Mouse (Mus musculus) neural tube, embryonic 12.5 days (tissue): ENCODE measurements around the gene Rexo4. TPM values are rescaled to one million over a fixed set of nuclear protein-coding genes. Genes with fewer than 3 reads are reported as not detected.

Experiments
- ATAC-seq: fragments of 200-750 bp; cut with Nextera tagmentation; 2 replicates; pipeline ENCODE4 v1.8.0; 2017; ENCODE audit warnings: low read depth, mild to moderate bottlenecking, moderate TSS enrichment, moderate library complexity; ENCODE audit not compliant: low FRiP score
- H3K27ac ChIP-seq: fragments of 300-500 bp; sonication (generic); 2 replicates; pipeline ENCODE4 v1.5.1; 2016
- H3K27me3 ChIP-seq: fragments of 300-500 bp; sonication (generic); replicated peaks from 2 replicates; pipeline ENCODE4 v1.6.1; 2016; ENCODE audit warnings: mild to moderate bottlenecking
- H3K36me3 ChIP-seq: fragments of 300-500 bp; sonication (generic); 2 replicates; pipeline ENCODE4 v1.6.1; 2016; ENCODE audit warnings: mild to moderate bottlenecking
- H3K4me1 ChIP-seq: fragments of 300-500 bp; sonication (generic); 2 replicates; pipeline ENCODE4 v1.6.1; 2016
- H3K4me2 ChIP-seq: fragments of 300-500 bp; sonication (generic); replicated peaks from 2 replicates; pipeline ENCODE4 v1.6.1; 2016; ENCODE audit warnings: mild to moderate bottlenecking
- H3K4me3 ChIP-seq: fragments of 300-500 bp; sonication (generic); 2 replicates; pipeline ENCODE4 v1.5.1; 2016
- H3K9ac ChIP-seq: fragments of 300-500 bp; sonication (generic); 2 replicates; pipeline ENCODE4 v1.6.1; 2016; ENCODE audit warnings: mild to moderate bottlenecking
- H3K9me3 ChIP-seq: fragments of 300-500 bp; sonication (generic); 2 replicates; pipeline ENCODE4 v1.6.1; 2016; ENCODE audit warnings: mild to moderate bottlenecking
- WGBS: fragments of 180-500 bp; shearing (Covaris S2); methylation state at CpG from one replicate; pipeline ENCODE4 v1.1.7; 2016; 5-methylcytosine and 5-hydroxymethylcytosine counted together
- polyA plus RNA-seq: library from polyadenylated mRNA; unstranded; fragments of >200 nt; fragmentation: Nextera tagmentation; extraction: Ambion mirVana; gene quantifications from 2 replicates; pipeline ENCODE4 v1.2.1, GENCODE M21; 2016

Rexo4 gene
- polyA plus RNA-seq, 1 experiment from 2014 or later = 41.1 TPM

DNA sequence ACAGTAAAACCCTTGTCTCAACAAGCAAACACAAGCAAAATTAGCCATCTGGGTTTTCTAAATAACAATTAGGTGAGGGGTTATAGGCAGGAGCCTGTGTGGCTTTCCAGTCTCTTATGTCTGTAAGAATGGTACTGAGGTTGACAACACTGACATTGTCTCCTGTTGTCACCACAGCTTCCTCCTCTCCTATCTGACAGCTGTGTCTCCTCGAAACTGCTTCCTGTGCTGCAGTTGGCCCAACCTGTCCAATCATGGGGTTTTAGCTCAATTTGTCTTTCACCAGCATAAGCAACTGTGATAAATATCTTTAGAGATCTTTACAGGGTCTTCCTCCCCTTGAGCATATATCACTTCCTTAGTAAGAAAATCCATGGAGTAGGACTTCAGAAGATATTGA is 27.8 kb downstream of the Rexo4 start:
- no peak overlapping the region for H3K4me2 ChIP-seq
- no peaks in the 10 kb centered on the region for H3K9me3 ChIP-seq
- H3K4me1 ChIP-seq = peaks cover 12% of the 10 kb centered on the region
- H3K36me3 ChIP-seq = no peaks in the 10 kb centered on the region
- H3K4me3 ChIP-seq = no peak overlapping the region
- ATAC-seq = no peak
- WGBS = 75% methylated on average over 1 of the region's 1 CpGs
- H3K27ac ChIP-seq = no peak overlapping the region
- H3K27me3 ChIP-seq = no peaks in the 10 kb centered on the region
- no peak overlapping the region for H3K9ac ChIP-seq

- H3K36me3 ChIP-seq = peaks cover 8% of the 10 kb centered on the region; the same call in 1 of the 2 replicates
- H3K4me2 ChIP-seq = no peak overlapping the region
- peaks cover 20% of the 10 kb centered on the region for H3K4me1 ChIP-seq
- no peaks in the 10 kb centered on the region for H3K9me3 ChIP-seq
- H3K27me3 ChIP-seq = no peaks in the 10 kb centered on the region
- no peak overlapping the region for H3K27ac ChIP-seq
- WGBS = 91% methylated on average over 2 of the region's 2 CpGs
- no peak overlapping the region for H3K9ac ChIP-seq
- no peak overlapping the region for H3K4me3 ChIP-seq
- no peak for ATAC-seq
Measured at GRCm38 (mm10) chr2:26935286-26935685, 28.9 kb downstream of the Rexo4 start.

DNA sequence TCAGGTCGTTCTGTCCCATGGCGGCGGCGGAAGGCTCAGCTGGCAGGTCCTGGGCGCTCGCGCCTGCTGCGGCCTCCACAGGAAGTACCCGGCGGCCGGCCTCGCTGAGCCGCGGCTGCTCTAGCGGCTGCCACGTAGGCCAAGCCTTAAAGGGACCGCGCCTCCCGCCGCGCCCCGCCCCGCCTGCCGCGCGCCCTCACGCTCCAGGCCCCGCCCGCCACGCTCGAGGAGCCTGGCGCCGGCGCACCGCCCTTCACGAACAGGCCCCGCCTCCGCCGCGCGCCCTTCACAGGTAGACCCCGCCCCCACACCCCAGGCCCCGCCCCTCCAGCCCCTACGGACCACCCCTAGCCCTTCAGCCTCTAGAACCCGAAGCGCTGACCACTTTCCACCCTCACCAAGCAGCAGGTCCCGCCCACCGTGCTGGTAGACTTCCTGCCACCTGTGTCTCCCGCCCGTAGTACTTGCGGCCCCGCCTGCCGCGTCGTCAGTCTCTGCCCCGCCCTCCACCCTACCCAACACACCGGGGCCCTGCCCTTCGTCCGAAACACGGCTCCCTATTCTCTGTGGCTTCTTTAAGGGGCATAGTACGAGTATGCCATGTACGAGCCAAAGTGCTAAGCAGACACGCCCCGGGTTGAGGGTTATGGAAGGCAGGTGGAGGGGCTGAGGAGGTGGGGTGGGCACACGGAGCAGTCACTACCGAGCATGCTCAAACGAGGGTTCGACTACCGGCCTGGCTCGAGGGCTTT is 30.7 kb downstream of the Rexo4 start, which contains the start of the genes Surf4 and Stkld1:
TSS of gene Surf4 (minus strand) at position 625 of the 752 bp plus-strand sequence.
TSS of gene Stkld1 (plus strand) at position 744 of the 752 bp plus-strand sequence.
- no peaks in the 10 kb centered on the region for H3K9me3 ChIP-seq
- H3K36me3 ChIP-seq = peaks cover 22% of the 10 kb centered on the region; the same call in 1 of the 2 replicates
- H3K4me3 ChIP-seq = peak within 1 kb of the TSS; percentile 96
- peak within 1 kb of the TSS; percentile 57 for H3K27ac ChIP-seq
- ATAC-seq = peak; percentile 97
- H3K4me2 ChIP-seq = peak within 1 kb of the TSS; percentile 71
- WGBS = under 1% methylated on average over 70 of the region's 70 CpGs
- H3K27me3 ChIP-seq = no peaks in the 10 kb centered on the region
- peaks cover 20% of the 10 kb centered on the region for H3K4me1 ChIP-seq
- H3K9ac ChIP-seq = peak within 1 kb of the TSS; percentile 97

GRCm38 (mm10) chr2:26932473-26933303 is 31.5 kb downstream of the Rexo4 start:
- Histone ChIP-seq H3K9ac (peak overlapping the region; percentile 97), H3K9me3 (no peaks in the 10 kb centered on the region), H3K27me3 (no peaks in the 10 kb centered on the region), H3K36me3 (peaks cover 22% of the 10 kb centered on the region; the same call in 1 of the 2 replicates), H3K27ac (peak overlapping the region; percentile 57), H3K4me1 (peaks cover 20% of the 10 kb centered on the region), H3K4me2 (peak overlapping the region; percentile 71), H3K4me3 (peak overlapping the region; percentile 96)
- WGBS = 2% methylated on average over 48 of the region's 49 CpGs
- peak; percentile 13 for ATAC-seq

DNA sequence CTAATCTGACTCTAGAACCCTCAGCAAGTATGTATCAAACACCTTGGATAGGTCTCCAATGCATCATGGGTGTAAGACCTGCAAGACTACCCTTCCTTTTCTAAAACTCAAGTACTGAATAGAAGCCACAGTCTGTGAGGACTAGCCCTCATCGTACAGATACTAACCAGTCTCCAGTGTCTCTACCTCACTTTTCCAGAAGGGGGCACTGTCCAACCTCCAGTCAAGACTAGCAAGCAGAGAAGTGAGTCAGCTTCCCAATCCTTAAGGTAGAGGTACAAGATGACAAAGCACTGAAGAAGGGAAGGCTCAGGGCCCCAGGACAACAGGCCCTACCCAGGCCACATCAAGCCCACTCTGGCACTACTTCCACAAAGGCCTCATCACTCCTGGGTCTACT is 33.8 kb downstream of the Rexo4 start:
- no peaks in the 10 kb centered on the region for H3K27me3 ChIP-seq
- H3K4me3 ChIP-seq = no peak overlapping the region
- no peaks in the 10 kb centered on the region for H3K9me3 ChIP-seq
- H3K27ac ChIP-seq = no peak overlapping the region
- 51% methylated on average over 1 of the region's 1 CpGs for WGBS
- H3K4me1 ChIP-seq = peaks cover 20% of the 10 kb centered on the region
- H3K9ac ChIP-seq = no peak overlapping the region
- ATAC-seq = no peak
- no peak overlapping the region for H3K4me2 ChIP-seq
- H3K36me3 ChIP-seq = peaks cover 40% of the 10 kb centered on the region

DNA sequence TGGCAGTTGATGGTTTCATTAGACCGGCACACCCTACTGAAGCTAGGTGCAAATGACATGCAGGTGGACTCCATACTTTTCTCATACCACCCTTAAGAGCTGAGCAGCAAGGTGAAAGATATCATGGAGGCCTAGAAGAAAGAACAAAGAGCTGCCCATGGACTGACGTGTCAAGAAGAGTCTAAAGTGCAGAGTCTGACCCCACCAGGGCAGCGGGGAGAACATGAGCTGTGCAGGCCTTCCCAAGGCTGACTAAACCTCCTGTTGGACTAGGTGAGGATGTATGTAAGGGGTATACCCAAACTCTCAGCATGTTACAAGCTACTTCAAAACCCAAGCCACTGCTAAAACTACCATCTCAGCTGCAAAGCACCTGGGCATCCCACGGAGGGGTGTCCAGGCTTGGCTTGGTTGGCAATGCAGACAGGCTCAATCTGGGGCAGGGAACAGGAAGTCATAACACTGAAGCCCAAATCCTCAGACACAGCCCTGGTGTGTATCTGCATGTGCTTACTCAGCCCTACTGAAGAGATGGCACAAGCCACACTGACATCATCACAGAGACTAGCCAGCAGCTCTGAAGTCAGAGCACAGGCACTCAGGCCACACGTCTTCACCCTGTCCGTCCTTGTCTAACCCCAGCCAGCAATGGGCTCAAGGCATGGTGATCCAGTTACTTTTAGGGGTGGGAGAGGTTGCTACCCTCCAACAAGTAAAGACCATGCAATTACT is 36.3 kb downstream of the Rexo4 start:
- Histone ChIP-seq H3K4me3 (no peak overlapping the region), H3K4me2 (no peak overlapping the region), H3K9ac (no peak overlapping the region), H3K9me3 (no peaks in the 10 kb centered on the region), H3K36me3 (peaks cover 64% of the 10 kb centered on the region), H3K4me1 (peaks cover 20% of the 10 kb centered on the region), H3K27ac (no peak overlapping the region), H3K27me3 (no peaks in the 10 kb centered on the region)
- no peak for ATAC-seq
- 93% methylated on average over 6 of the region's 6 CpGs for WGBS

DNA sequence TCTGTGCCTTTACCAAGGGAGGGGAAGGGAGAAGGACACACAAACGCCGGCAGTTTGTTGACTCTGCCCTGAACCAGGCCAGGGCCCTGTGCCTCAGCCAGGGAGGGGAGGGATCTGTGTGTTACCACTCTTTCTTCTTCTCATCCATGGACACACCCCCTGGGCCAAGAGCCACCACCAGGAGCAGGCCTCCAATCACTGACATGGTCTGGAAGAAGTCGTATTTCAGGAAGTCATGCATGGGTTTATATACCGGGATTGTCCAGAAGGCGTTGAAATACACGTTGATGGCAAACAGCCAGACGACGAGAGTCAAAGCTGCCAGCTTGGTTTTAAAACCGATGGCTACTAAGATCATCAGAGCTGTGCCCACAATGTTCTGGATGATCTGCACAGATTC is 42.4 kb downstream of the Rexo4 start:
- Histone ChIP-seq H3K4me1 (peaks cover 14% of the 10 kb centered on the region), H3K36me3 (peaks cover 93% of the 10 kb centered on the region), H3K9me3 (no peaks in the 10 kb centered on the region), H3K4me2 (no peak overlapping the region), H3K9ac (no peak overlapping the region), H3K27ac (no peak overlapping the region), H3K27me3 (no peaks in the 10 kb centered on the region), H3K4me3 (no peak overlapping the region)
- WGBS = 86% methylated on average over 9 of the region's 9 CpGs
- ATAC-seq = no peak

GRCm38 (mm10) chr2:26920190-26920855 is 43.9 kb downstream of the Rexo4 start:
- no peak overlapping the region for H3K4me3 ChIP-seq
- H3K9me3 ChIP-seq = no peaks in the 10 kb centered on the region
- WGBS = 86% methylated on average over 6 of the region's 6 CpGs
- H3K9ac ChIP-seq = no peak overlapping the region
- peaks cover 79% of the 10 kb centered on the region for H3K36me3 ChIP-seq
- H3K4me1 ChIP-seq = peaks cover 24% of the 10 kb centered on the region
- no peaks in the 10 kb centered on the region for H3K27me3 ChIP-seq
- ATAC-seq = no peak
- H3K4me2 ChIP-seq = no peak overlapping the region
- no peak overlapping the region for H3K27ac ChIP-seq

DNA sequence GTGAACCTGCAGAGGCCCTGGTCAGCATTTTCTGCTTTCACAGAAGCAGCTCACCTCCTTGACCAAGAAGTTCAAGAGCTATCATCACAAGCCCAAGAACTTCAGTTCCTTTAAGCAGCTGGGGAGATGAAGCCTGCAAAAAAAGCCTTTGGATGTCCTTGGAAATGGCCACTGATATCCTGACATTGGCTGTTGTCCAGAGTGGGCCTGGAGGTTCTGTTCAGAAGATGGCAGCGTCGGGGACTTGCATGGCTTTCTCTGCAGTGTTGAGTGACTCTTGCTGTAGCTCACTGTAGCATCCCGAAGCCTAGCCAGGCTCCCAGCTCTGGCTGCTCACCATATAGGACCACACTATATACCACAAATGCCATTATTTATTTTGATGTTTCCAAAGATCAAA is 44.5 kb downstream of the Rexo4 start:
- 90% methylated on average over 3 of the region's 3 CpGs for WGBS
- H3K36me3 ChIP-seq = peaks cover 74% of the 10 kb centered on the region
- H3K4me1 ChIP-seq = peaks cover 30% of the 10 kb centered on the region
- no peaks in the 10 kb centered on the region for H3K9me3 ChIP-seq
- no peak overlapping the region for H3K4me2 ChIP-seq
- H3K9ac ChIP-seq = no peak overlapping the region
- no peaks in the 10 kb centered on the region for H3K27me3 ChIP-seq
- H3K27ac ChIP-seq = no peak overlapping the region
- no peak overlapping the region for H3K4me3 ChIP-seq
- no peak for ATAC-seq

GRCm38 (mm10) chr2:26916738-26917137 is 47.4 kb downstream of the Rexo4 start:
- Histone ChIP-seq H3K4me3 (peak overlapping the region; percentile 64), H3K4me1 (peaks cover 45% of the 10 kb centered on the region), H3K36me3 (peaks cover 75% of the 10 kb centered on the region), H3K9ac (peak overlapping the region; percentile 69), H3K27ac (no peak overlapping the region), H3K9me3 (no peaks in the 10 kb centered on the region), H3K4me2 (peak overlapping the region; percentile 99), H3K27me3 (no peaks in the 10 kb centered on the region)
- WGBS = 4% methylated on average over 13 of the region's 13 CpGs
- no peak for ATAC-seq

DNA sequence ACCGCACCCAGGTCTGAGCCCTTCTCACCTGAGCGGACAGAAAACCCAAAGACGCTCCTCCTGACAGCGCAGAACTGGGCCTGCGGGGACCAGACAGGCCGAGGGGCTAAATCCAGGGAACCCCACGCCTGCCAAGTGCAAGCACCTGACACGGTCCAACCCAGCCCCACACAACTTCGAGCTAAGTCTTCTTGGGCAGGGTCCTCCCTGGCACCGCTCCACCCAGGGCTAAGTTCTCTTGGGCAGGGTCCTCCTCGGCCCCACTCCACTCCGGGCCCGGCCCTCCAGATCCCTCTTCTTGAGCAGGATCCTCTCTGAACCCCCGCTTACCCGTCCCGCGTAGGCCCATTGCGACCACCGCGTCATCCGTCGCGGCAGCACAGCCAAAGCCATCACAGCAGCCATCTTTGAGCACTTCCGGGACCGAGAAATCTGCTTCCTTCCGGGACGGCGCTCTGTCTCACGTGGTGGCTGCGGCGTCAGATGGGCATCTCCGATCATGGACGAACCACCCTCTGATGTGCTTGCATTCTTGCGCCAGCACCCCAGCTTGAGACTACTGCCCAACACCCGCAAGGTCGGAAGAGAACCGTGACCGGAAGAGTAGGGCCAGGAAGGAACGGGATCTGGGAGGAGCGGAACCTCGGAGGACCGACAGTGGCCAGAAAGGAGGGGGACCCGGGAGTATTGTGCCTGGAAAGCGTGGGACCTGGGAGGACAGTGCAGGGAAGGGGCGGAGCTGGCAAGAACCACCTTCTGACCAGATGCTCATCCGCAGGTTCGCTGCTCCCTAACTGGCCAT is 48.1 kb downstream of the Rexo4 start, which contains the start of the genes Surf2 and Surf1:
TSS of gene Surf2 (plus strand) at position 441 of the 802 bp plus-strand sequence.
TSS of gene Surf1 (minus strand) at position 604 of the 802 bp plus-strand sequence.
- Histone ChIP-seq H3K27me3 (no peaks in the 10 kb centered on the region), H3K27ac (peak within 1 kb of the TSS; percentile 46; the same call in 1 of the 2 replicates), H3K4me3 (peak within 1 kb of the TSS; percentile 64), H3K9me3 (no peaks in the 10 kb centered on the region), H3K9ac (peak within 1 kb of the TSS; percentile 69), H3K36me3 (peaks cover 71% of the 10 kb centered on the region), H3K4me2 (peak within 1 kb of the TSS; percentile 99), H3K4me1 (peaks cover 49% of the 10 kb centered on the region)
- 2% methylated on average over 47 of the region's 47 CpGs for WGBS
- peak; percentile 81 for ATAC-seq
